Mouse (Mus musculus) limb, embryonic 12.5 days (tissue): ENCODE results near the gene Hoxa11. TPM values are rescaled to one million over a fixed set of nuclear protein-coding genes. Genes with fewer than 3 reads are reported as not detected.

Source experiments
- ATAC-seq: fragments of 200-750 bp; cut with Nextera tagmentation; 2 replicates; pipeline ENCODE4 v1.8.0; 2017; ENCODE audit warnings: low read depth, moderate TSS enrichment; ENCODE audit not compliant: insufficient number of reproducible peaks, insufficient read depth, low FRiP score, low TSS enrichment
- H3K27ac ChIP-seq: fragments of 300-500 bp; sonication (generic); 2 replicates; pipeline ENCODE4 v1.5.1; 2016; ENCODE audit warnings: mild to moderate bottlenecking, moderate library complexity
- H3K27me3 ChIP-seq: fragments of 300-500 bp; sonication (generic); 2 replicates; pipeline ENCODE4 v1.6.1; 2016; ENCODE audit warnings: mild to moderate bottlenecking, moderate library complexity
- H3K36me3 ChIP-seq: fragments of 300-500 bp; sonication (generic); 2 replicates; pipeline ENCODE4 v1.6.1; 2016; ENCODE audit warnings: mild to moderate bottlenecking, moderate library complexity
- H3K4me1 ChIP-seq: fragments of 300-500 bp; sonication (generic); replicated peaks from 2 replicates; pipeline ENCODE4 v1.6.1; 2016
- H3K4me2 ChIP-seq: fragments of 300-500 bp; sonication (generic); 2 replicates; pipeline ENCODE4 v1.6.1; 2016; ENCODE audit warnings: mild to moderate bottlenecking, moderate library complexity
- H3K4me3 ChIP-seq: fragments of 300-500 bp; sonication (generic); replicated peaks from 2 replicates; pipeline ENCODE4 v1.5.1; 2016; ENCODE audit warnings: mild to moderate bottlenecking
- H3K9ac ChIP-seq: fragments of 300-500 bp; sonication (generic); replicated peaks from 2 replicates; pipeline ENCODE4 v1.6.1; 2016; ENCODE audit warnings: mild to moderate bottlenecking, moderate library complexity
- H3K9me3 ChIP-seq: fragments of 300-500 bp; sonication (generic); 2 replicates; pipeline ENCODE4 v1.6.1; 2016; ENCODE audit warnings: mild to moderate bottlenecking, moderate library complexity
- WGBS: fragments of 180-500 bp; shearing (Covaris S2); methylation state at CpG from one replicate; pipeline ENCODE4 v1.1.7; 2016; 5-methylcytosine and 5-hydroxymethylcytosine counted together
- polyA plus RNA-seq: library from polyadenylated mRNA; unstranded; fragments of >200 nt; fragmentation: Nextera tagmentation; extraction: Ambion mirVana; gene quantifications from 2 replicates; pipeline ENCODE4 v1.2.1, GENCODE M21; 2016

Hoxa11 gene
- polyA plus RNA-seq, 1 experiment from 2014 or later = 96.8 TPM

- Histone ChIP-seq H3K9ac (peak overlapping the region; percentile 100), H3K36me3 (peaks cover 14% of the 10 kb centered on the region), H3K9me3 (no peaks in the 10 kb centered on the region), H3K27ac (peak overlapping the region; percentile 99), H3K4me1 (peaks cover 44% of the 10 kb centered on the region), H3K4me2 (peak overlapping the region; percentile 96), H3K4me3 (peak overlapping the region; percentile 89), H3K27me3 (no peaks in the 10 kb centered on the region; the same call in 1 of the 2 replicates)
- ATAC-seq = no peak
- 2% methylated on average over 13 of the region's 13 CpGs for WGBS
These were observed 22.9 kb downstream of the Hoxa11 start for GRCm38 (mm10) chr6:52222729-52223128.

DNA sequence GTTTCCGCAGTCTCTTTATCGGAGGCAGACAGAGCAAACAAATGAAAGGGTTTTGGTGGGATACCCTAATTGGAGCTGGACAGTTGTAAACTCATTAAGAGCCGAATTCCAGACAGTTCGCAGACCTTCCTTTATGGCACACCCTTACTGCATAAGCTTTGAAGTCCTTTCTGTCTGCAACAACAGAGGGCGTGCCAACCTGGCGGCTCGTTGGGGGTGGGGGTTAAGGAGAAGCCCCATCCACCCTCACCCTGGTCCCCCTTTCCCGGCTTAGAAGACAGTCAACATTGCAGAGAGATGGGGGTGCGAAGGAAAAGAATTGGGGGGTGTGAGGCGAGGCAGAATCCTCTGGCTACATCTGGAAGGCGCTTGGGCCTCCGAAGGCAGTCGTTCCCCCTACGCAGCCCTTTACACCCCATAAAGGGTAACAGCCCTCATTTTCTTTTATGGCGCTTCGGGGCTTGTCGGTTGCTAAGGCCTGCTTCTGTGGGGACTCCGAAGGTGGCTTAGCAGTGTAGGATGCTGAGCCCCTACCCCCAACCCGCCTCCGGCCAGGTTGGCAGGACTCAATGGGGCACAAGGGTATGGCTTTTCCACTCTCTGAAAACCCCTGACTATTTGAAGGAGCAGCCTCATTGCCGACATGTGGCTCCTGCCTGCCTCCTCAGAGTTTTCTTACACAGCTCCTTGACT lies 23.5 kb downstream of the Hoxa11 start:
- peak; percentile 34 for ATAC-seq
- Histone ChIP-seq H3K4me1 (peaks cover 45% of the 10 kb centered on the region), H3K27ac (peak overlapping the region; percentile 99), H3K4me2 (peak overlapping the region; percentile 96), H3K4me3 (peak overlapping the region; percentile 89), H3K9ac (peak overlapping the region; percentile 100), H3K9me3 (no peaks in the 10 kb centered on the region), H3K27me3 (no peaks in the 10 kb centered on the region; the same call in 1 of the 2 replicates), H3K36me3 (peaks cover 14% of the 10 kb centered on the region)
- under 1% methylated on average over 21 of the region's 21 CpGs for whole genome bisulfite sequencing

DNA sequence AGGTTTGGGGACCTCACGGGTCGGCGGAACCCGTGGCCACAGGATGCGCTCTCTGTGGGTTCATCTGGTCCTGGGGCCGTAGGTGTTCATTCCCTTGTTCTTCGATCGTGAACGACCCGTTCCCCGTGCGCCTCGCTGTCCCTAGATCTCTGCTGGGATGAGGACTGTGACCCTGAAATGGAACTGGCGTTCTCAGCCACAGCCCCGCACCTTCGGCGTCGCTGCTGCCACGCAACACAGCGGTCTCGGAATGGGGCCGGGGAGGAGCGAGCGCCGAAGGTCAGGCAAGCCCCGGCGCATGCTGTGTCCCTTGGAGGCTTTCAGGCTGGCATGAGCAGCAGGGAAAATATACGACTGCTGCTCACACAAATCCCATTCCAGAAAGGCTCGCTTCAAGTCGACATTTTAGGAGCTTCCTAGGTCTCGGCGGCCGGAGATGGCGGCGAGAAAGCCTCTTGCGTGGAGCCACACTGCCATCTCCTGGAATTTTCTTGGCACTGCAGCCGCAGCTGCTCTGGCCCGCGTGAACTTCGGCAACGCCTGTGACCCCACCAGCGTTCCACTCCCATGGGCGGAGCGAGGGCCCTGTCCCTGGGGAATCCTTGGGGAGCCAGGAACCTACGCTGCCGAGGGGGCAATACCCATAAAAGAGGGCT lies 24.1 kb downstream of the Hoxa11 start, which contains the start of gene Hoxa7:
Gene Hoxa7 (minus strand): TSS at position 518 of the 656 bp plus-strand sequence.
- ATAC-seq = peak; percentile 38
- WGBS = under 1% methylated on average over 46 of the region's 46 CpGs
- H3K4me3 ChIP-seq = peak within 1 kb of the TSS; percentile 89
- no peaks in the 10 kb centered on the region; the same call in 1 of the 2 replicates for H3K27me3 ChIP-seq
- H3K9ac ChIP-seq = peak within 1 kb of the TSS; percentile 100
- H3K9me3 ChIP-seq = no peaks in the 10 kb centered on the region
- peaks cover 40% of the 10 kb centered on the region for H3K4me1 ChIP-seq
- H3K27ac ChIP-seq = peak within 1 kb of the TSS; percentile 99
- peak within 1 kb of the TSS; percentile 96 for H3K4me2 ChIP-seq
- peaks cover 14% of the 10 kb centered on the region for H3K36me3 ChIP-seq

GRCm38 (mm10) chr6:52220865-52221310 lies 24.7 kb downstream of the Hoxa11 start:
- Histone ChIP-seq H3K4me1 (peaks cover 45% of the 10 kb centered on the region), H3K27ac (peak overlapping the region; percentile 99)

GRCm38 (mm10) chr6:52220003-52220864 lies 25.4 kb downstream of the Hoxa11 start:
- H3K27me3 ChIP-seq = peaks cover under 1% of the 10 kb centered on the region
- H3K4me1 ChIP-seq = peaks cover 52% of the 10 kb centered on the region
- peak overlapping the region; percentile 96 for H3K4me2 ChIP-seq
- 5% methylated on average over 32 of the region's 32 CpGs for WGBS
- ATAC-seq = no peak
- H3K4me3 ChIP-seq = peak overlapping the region; percentile 89
- H3K27ac ChIP-seq = peak overlapping the region; percentile 99
- H3K9me3 ChIP-seq = no peaks in the 10 kb centered on the region
- peak overlapping the region; percentile 100 for H3K9ac ChIP-seq
- H3K36me3 ChIP-seq = peaks cover 13% of the 10 kb centered on the region

More at GRCm38 (mm10) chr6:52220865-52221310, 24.7 kb downstream of the Hoxa11 start:
- Histone ChIP-seq H3K36me3 (peaks cover 14% of the 10 kb centered on the region), H3K9ac (peak overlapping the region; percentile 100), H3K9me3 (no peaks in the 10 kb centered on the region), H3K27me3 (no peaks in the 10 kb centered on the region; the same call in 1 of the 2 replicates), H3K4me2 (peak overlapping the region; percentile 96), H3K4me3 (peak overlapping the region; percentile 89)
- 2% methylated on average over 12 of the region's 12 CpGs for WGBS
- no peak for ATAC-seq

DNA sequence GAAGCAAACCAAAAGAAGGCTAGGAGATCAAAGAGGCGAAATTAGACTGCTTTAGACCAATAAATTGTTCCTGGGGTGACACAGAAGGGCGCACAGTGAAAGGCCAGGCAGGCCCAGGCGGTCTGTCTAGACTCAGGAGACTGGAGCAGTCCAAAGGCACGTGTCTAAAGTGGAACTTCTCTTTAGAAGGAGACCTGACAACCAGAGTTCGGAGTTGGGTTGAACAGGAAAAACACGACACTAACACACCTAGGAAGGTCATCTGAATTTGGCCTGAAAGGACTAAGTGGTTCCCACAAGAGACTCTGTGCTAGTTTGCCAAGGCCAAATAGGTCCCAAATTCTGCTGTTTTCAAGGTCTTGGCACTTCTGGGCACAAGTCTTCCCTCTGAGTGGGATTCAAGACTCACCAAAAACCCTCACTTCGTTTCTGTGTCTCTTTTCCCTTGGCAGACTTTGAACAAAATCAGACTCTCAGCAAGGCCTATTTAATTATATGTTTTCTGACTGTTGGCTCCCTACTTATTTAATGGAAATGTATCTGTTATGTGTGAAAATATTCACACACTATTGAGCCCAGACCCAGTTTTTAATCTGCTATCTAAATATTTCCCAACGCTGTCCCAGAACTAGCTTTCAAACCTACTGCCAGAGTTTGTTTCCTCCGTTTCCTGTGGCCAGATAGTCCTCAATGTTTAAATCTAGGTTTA lies 26.2 kb downstream of the Hoxa11 start:
- peak overlapping the region; percentile 100 for H3K9ac ChIP-seq
- peak overlapping the region; percentile 89 for H3K4me3 ChIP-seq
- no peaks in the 10 kb centered on the region for H3K9me3 ChIP-seq
- peak overlapping the region; percentile 96 for H3K4me2 ChIP-seq
- no peak for ATAC-seq
- H3K36me3 ChIP-seq = peaks cover 8% of the 10 kb centered on the region
- peaks cover 6% of the 10 kb centered on the region for H3K27me3 ChIP-seq
- WGBS = 23% methylated on average over 9 of the region's 9 CpGs
- H3K4me1 ChIP-seq = peaks cover 60% of the 10 kb centered on the region
- peak overlapping the region; percentile 99 for H3K27ac ChIP-seq

DNA sequence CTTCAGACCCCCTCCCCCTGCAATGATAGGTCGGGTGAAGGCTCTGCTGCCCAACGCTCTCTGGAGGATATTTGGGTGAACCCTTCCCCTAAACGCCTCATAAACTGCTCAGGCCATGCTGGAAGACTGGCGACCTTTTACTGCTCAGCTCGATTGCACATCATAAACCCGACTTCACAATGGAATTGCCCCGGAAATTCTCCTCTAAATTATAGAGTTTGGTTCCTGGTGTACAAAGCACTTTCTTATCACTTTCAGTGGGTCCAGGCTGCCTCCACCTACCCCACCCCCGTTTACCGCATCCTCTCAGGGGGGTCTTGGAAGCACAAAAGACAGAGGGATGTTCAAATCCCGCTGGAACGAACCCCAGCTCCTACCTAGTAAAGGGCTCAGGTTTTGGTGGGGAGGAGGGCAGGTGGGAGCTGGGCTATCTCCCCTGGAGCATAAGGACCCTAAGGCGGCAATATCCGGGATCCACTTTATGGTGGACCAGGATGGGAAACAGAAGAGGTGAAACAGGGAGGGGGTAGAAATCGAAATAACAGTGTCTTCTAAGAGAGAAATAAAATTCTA lies 26.9 kb downstream of the Hoxa11 start:
- WGBS = 5% methylated on average over 14 of the region's 14 CpGs
- peaks cover 65% of the 10 kb centered on the region for H3K4me1 ChIP-seq
- peaks cover 1% of the 10 kb centered on the region; the same call in 1 of the 2 replicates for H3K36me3 ChIP-seq
- no peaks in the 10 kb centered on the region for H3K9me3 ChIP-seq
- peak overlapping the region; percentile 89 for H3K4me3 ChIP-seq
- peak overlapping the region; percentile 99 for H3K27ac ChIP-seq
- ATAC-seq = no peak
- H3K4me2 ChIP-seq = peak overlapping the region; percentile 96
- peak overlapping the region; percentile 94 for H3K9ac ChIP-seq
- H3K27me3 ChIP-seq = peaks cover 6% of the 10 kb centered on the region

GRCm38 (mm10) chr6:52217895-52218642 lies 27.5 kb downstream of the Hoxa11 start:
- H3K27me3 ChIP-seq = peaks cover 6% of the 10 kb centered on the region
- ATAC-seq = no peak
- peak overlapping the region; percentile 94 for H3K9ac ChIP-seq
- H3K4me1 ChIP-seq = peaks cover 65% of the 10 kb centered on the region
- peak overlapping the region; percentile 89 for H3K4me3 ChIP-seq
- H3K36me3 ChIP-seq = no peaks in the 10 kb centered on the region
- 3% methylated on average over 23 of the region's 23 CpGs for WGBS
- no peaks in the 10 kb centered on the region for H3K9me3 ChIP-seq
- peak overlapping the region; percentile 99 for H3K27ac ChIP-seq
- H3K4me2 ChIP-seq = peak overlapping the region; percentile 96

- Histone ChIP-seq H3K9ac (peak overlapping the region; percentile 94), H3K27me3 (peaks cover 6% of the 10 kb centered on the region), H3K36me3 (no peaks in the 10 kb centered on the region), H3K9me3 (no peaks in the 10 kb centered on the region), H3K27ac (peak overlapping the region; percentile 99), H3K4me1 (peaks cover 68% of the 10 kb centered on the region), H3K4me3 (peak overlapping the region; percentile 89), H3K4me2 (peak overlapping the region; percentile 96)
- ATAC-seq = peak; percentile 48; the same call in 1 of the 2 replicates
- WGBS = under 1% methylated on average over 25 of the region's 25 CpGs
These were observed 28.2 kb downstream of the Hoxa11 start for GRCm38 (mm10) chr6:52217459-52217768.
